Mouse (Mus musculus): ENCODE measurements around the gene Cep95.
A peak's percentile ranks its signal among the peaks of the same experiment; 100 is the strongest.
"Not testable (repeated sequence)": the region's sequence is repeated elsewhere in the genome, so short reads cannot be mapped to it uniquely, and the experiment has no call there.

The Cep95 gene

GRCm38 (mm10) chr11:106788775-106789459 lies at the start of gene Cep95, which contains the start of gene Ddx5:
Gene Cep95 (plus strand): TSS chr11:106789252.
Gene Ddx5 (minus strand): TSS chr11:106789185.
- DNase-seq (ENCODE audit: low spot score in 2 of 2): peak; percentile 94 to 98

GRCm38 (mm10) chr11:106740724-106741123 lies 48.3 kb upstream of the Cep95 start:
- not testable (repeated sequence) for DNase-seq (ENCODE audit: low spot score in 2 of 2)

- DNase-seq (ENCODE audit: low spot score in 2 of 2): no peak
These were observed 47.8 kb upstream of the Cep95 start for GRCm38 (mm10) chr11:106741232-106741631.

- no peak for DNase-seq (ENCODE audit: low spot score in 2 of 2)
These were observed 47.2 kb upstream of the Cep95 start for GRCm38 (mm10) chr11:106741826-106742225.

GRCm38 (mm10) chr11:106742388-106742841 lies 46.6 kb upstream of the Cep95 start:
- DNase-seq (ENCODE audit: low spot score in 2 of 2): no peak

- DNase-seq (ENCODE audit: low spot score in 2 of 2): no peak
These were observed 44.1 kb upstream of the Cep95 start for GRCm38 (mm10) chr11:106744949-106745348.

GRCm38 (mm10) chr11:106749557-106750120 lies 39.4 kb upstream of the Cep95 start:
- not testable (repeated sequence) for DNase-seq (ENCODE audit: low spot score in 2 of 2)

- DNase-seq (ENCODE audit: low spot score in 2 of 2): no peak
These were observed 38.8 kb upstream of the Cep95 start, which contains the start of gene Pecam1 for GRCm38 (mm10) chr11:106750121-106750751. Gene Pecam1 (minus strand): TSS chr11:106750628.

- DNase-seq (ENCODE audit: low spot score in 2 of 2): no peak
These were observed 37.7 kb upstream of the Cep95 start, which contains the start of gene Milr1 for GRCm38 (mm10) chr11:106751039-106752018. Gene Milr1 (plus strand): TSS chr11:106751226.

GRCm38 (mm10) chr11:106752103-106752502 lies 36.9 kb upstream of the Cep95 start:
- DNase-seq (ENCODE audit: low spot score in 2 of 2): no peak

GRCm38 (mm10) chr11:106753314-106753713 lies 35.7 kb upstream of the Cep95 start:
- no peak for DNase-seq (ENCODE audit: low spot score in 2 of 2)

- DNase-seq (ENCODE audit: low spot score in 2 of 2): no peak
These were observed 33.5 kb upstream of the Cep95 start for GRCm38 (mm10) chr11:106755583-106755982.

GRCm38 (mm10) chr11:106759028-106759427 lies 30.0 kb upstream of the Cep95 start:
- no peak for DNase-seq (ENCODE audit: low spot score in 2 of 2)

GRCm38 (mm10) chr11:106760511-106760910 lies 28.5 kb upstream of the Cep95 start:
- DNase-seq (ENCODE audit: low spot score in 2 of 2): no peak

- DNase-seq (ENCODE audit: low spot score in 2 of 2): no peak
These were observed 26.8 kb upstream of the Cep95 start for GRCm38 (mm10) chr11:106762139-106762799.

- DNase-seq (ENCODE audit: low spot score in 2 of 2): no peak
These were observed 26.3 kb upstream of the Cep95 start for GRCm38 (mm10) chr11:106762800-106763185.

GRCm38 (mm10) chr11:106766611-106767162 lies 22.4 kb upstream of the Cep95 start:
- DNase-seq (ENCODE audit: low spot score in 2 of 2): no peak

GRCm38 (mm10) chr11:106767516-106767915 lies 21.5 kb upstream of the Cep95 start:
- no peak for DNase-seq (ENCODE audit: low spot score in 2 of 2)

GRCm38 (mm10) chr11:106770195-106770974 lies 18.7 kb upstream of the Cep95 start:
- no peak for DNase-seq (ENCODE audit: low spot score in 2 of 2)

GRCm38 (mm10) chr11:106773061-106773460 lies 16.0 kb upstream of the Cep95 start:
- no peak for DNase-seq (ENCODE audit: low spot score in 2 of 2)

All from frontal cortex, postnatal 36 days (tissue).